Mouse (Mus musculus) heart, postnatal 36 days (tissue): ENCODE data around the gene Reep6. TPM values are rescaled to one million over a fixed set of nuclear protein-coding genes. Genes with fewer than 3 reads are reported as not detected.

Source experiments
- DNase-seq, 2 experiments: peaks; one replicate each; pipeline ENCODE4 v3.0.0; 2021 to 2022
- intact Hi-C: fragments of 180-260 bp; cut with DNase I; formaldehyde crosslinking; loops from one replicate; pipeline ENCODE4 v1.15.1; 2025
- total RNA-seq, 2 experiments: library from RNA; stranded (reverse); gene quantifications; 2 replicates each; pipeline ENCODE4 v1.2.3; 2021

Gene Reep6
- total RNA-seq = 1 to 10 TPM; 2.7 TPM

DNA sequence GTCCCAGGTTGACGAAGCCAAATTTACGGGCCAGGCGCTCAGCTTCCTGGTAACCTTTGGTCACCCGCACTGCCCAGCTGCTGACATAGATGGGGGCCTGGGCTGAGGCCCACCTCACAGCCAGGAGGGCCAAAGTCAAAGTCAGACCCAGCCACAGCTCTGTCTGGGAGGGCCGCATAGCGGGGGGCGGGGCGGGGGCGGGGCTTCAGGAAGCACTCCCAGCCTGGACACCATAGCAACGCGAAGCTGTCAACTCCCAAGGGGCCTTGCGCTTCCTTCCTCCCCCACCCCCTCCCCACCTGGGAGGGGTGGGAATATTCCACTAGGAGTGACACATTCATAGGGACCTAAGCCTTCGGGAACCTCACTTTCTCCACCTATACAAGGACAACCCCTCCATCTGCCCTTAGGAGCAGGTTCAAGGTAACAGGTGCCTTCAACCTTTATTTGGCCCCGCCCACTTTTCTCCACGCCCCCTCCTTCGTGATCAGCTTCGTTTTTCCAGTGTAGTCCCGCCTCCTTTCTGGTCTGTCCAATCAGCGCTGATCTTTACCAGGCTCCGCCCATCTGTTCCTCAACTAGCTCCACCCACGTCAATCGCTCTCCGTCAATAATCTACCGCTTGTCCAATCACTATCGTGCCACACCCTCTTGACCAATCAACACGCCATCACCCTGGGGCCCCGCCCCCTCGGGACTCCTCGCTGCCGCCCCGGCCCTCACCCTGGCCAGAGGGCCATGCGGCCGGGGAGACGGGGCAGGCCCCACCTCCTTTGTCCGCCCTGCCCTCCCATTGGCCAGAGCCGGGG, at the start of gene Reep6, which contains the start of gene Pcsk4:
TSS of gene Reep6 (plus strand) at position 681 of the 809 bp plus-strand sequence.
TSS of gene Pcsk4 (minus strand) at position 226 of the 809 bp plus-strand sequence.
- intact Hi-C loops = no loop called here
- DNase-seq = peak; percentile 85 to 86

GRCm38 (mm10) chr10:80281304-80281703, 48.4 kb upstream of the Reep6 start:
- DNase-seq = no peak
- intact Hi-C loops = no loop called here

GRCm38 (mm10) chr10:80281921-80282371, 47.8 kb upstream of the Reep6 start:
- intact Hi-C loops = no loop called here
- peak in 1 of 2 experiments; percentile 37 for DNase-seq

DNA sequence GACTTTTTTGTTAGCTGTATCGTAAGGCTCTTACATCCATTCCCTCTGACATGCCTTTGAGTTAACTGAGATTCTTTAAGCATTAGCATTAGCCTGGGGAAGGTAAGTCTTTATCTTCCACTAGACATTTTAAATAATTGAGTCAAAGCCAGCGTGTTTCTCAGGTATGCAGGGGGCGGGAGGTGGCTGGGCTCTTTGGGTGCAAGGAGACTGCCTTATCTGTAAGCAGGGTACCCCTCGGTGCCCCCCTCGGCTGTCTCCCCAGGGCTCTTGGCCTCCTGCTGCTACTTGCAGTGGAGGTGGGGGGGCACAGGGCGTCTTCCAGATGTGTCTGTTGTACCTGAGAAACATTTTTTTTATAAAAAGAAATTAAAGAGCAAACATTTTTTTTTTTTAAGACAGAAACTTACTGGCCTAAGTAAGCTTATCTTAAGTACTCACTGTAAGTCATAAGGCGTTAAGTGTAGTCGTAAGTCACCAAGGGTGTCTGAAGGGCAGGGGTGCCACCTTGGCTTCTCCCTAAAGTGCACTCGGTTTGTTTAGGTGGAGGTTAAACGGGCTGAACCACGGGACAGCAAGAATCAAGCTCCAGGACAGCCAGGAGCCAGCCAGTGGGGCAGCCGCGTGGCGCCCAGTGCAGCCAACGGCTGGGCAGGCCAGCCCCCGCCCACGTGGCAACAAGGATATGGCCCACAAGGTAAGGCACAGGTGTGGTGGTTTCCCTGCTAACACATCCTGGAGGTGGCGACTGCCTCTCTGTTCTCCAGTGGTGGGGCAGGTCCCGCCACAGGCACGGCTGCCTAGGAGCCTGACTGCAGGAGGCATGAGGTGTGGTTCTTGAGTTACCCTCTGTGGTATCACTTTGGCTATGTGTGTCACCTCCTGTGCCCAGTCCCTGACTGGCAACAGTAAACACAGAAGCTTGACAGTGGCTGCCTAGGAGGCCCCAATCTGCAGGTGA, 47.0 kb upstream of the Reep6 start:
- intact Hi-C loops = no loop called here
- no peak for DNase-seq

DNA sequence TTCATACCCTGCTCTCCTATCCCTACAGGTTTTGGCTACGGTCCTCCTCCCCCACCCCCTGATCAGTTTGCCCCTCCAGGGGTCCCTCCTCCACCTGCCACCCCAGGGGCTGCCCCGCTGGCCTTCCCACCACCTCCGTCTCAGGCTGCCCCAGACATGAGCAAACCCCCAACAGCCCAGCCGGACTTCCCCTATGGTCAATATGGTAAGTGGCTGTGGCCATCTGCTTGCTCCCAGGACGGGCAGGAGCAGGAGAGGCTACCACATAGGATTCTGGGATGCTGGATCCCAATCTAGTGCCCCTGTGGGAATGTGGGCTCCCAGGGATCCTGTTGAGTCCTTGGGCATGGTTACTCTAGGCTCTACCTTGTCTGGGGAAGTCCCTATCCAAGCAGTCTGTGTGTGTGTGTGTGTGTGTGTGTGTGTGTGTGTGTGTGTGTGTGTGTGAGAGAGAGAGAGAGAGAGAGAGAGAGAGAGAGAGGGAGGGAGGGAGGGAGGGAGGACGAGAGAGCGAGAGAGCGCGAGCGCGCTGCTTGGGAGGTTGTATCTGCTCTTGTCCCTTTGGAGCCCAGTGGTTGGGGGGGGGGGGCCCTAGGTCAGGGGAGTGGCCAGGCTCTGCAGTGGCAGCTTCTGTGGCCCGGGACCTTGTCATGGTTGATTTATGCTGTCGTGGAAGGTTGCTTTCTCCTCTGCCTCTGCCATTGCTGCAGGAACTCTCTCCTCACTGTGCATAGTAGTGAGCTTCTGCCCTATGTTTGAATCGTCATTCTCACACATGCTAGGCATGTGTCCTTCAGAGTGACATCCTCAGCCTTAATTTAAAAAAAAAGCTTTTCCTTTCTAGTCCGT, 44.3 kb upstream of the Reep6 start:
- intact Hi-C loops = no loop called here
- DNase-seq = no peak

- intact Hi-C loops = no loop called here
- no peak for DNase-seq
These were observed 41.7 kb upstream of the Reep6 start for GRCm38 (mm10) chr10:80288097-80288496.

- intact Hi-C loops = no loop called here
- DNase-seq = no peak
These were observed 41.1 kb upstream of the Reep6 start for GRCm38 (mm10) chr10:80288657-80289056.

- intact Hi-C loops = no loop called here
- DNase-seq = peak; percentile 94
These were observed 37.3 kb upstream of the Reep6 start, which contains the start of gene Rps15 for GRCm38 (mm10) chr10:80292251-80293146. Gene Rps15 (plus strand): TSS chr10:80292453.

- intact Hi-C loops = no loop called here
- no peak for DNase-seq
These were observed 36.4 kb upstream of the Reep6 start for GRCm38 (mm10) chr10:80293325-80293724.

- intact Hi-C loops = loop anchor here (2.0 kb wide), 1 partner anchor 26 kb away; the partner anchor contains the start of gene 2310011J03Rik
These were observed 35.4 kb upstream of the Reep6 start for GRCm38 (mm10) chr10:80294311-80294710.

GRCm38 (mm10) chr10:80294788-80295303, 34.9 kb upstream of the Reep6 start:
- intact Hi-C loops = loop anchor here (1.0 to 2.0 kb wide), 3 partner anchors 26 to 79 kb away; partner anchors contain the start of genes 2310011J03Rik and Adamtsl5

More at GRCm38 (mm10) chr10:80294311-80294710, 35.4 kb upstream of the Reep6 start:
- no peak for DNase-seq

DNA sequence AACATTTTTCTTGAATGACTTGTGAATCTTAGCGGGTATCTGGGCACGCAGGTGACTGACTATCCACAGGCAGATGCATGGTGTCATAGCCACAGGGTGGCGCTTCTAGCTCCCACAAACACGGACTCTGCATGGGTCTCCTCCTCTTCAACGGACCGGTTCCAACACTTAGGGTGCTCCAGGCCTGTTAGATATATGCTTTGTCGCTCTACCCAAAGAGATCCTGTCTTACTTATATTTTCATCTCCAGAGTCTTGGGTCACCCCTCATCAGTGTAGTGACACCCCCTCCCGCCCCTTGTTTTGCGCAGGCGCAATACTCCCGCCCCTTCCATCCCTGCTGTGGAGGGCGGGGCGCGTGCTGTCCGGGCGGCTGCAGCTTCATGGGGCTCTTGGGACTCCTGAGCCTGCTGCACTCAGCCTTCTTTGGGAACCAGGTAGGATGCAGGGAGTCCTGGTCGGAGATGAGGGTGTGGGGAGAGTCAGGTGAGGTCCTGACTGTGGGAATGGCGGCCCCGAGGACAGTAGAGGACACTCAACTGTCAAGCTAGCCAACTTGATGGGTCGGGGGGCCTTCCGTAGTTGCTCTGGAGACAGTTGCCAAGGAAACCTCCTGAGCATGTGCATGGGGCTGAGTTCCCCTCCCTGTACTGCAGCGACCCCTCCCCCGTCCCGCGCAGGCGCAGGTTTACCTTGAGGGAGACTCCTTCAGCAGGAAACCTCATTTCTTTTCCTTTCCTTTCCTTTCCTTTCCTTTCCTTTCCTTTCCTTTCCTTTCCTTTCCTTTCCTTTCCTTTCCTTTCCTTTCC, 33.9 kb upstream of the Reep6 start, which contains the start of gene Apc2:
TSS of gene Apc2 (plus strand) at position 360 of the 808 bp plus-strand sequence.
- intact Hi-C loops = loop anchor here (1.0 to 2.0 kb wide), 3 partner anchors 25 to 78 kb away; partner anchors contain the start of genes 2310011J03Rik and Adamtsl5
- peak; percentile 71 to 81 for DNase-seq

More at GRCm38 (mm10) chr10:80294788-80295303, 34.9 kb upstream of the Reep6 start:
- no peak for DNase-seq

DNA sequence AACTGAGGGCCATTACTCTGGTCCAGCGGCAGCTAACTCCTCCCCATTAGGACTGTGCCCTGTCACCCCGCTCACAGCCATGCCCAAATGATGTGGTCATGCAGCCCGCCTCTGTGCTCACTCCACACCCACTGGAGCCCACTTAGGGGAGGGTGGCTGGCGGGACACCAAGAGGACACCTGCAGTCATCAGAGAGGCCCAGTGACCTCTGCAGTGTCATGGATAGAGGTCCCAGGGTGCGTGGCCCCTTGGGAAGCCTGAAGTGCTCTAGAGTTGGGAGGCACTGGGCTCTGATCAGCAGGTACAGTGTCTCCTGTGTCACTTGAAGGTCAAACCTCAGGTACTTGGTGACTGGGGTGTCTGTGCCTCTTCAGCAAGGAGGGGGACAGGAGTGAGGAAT, 32.9 kb upstream of the Reep6 start:
- DNase-seq = no peak
- intact Hi-C loops = no loop called here

DNA sequence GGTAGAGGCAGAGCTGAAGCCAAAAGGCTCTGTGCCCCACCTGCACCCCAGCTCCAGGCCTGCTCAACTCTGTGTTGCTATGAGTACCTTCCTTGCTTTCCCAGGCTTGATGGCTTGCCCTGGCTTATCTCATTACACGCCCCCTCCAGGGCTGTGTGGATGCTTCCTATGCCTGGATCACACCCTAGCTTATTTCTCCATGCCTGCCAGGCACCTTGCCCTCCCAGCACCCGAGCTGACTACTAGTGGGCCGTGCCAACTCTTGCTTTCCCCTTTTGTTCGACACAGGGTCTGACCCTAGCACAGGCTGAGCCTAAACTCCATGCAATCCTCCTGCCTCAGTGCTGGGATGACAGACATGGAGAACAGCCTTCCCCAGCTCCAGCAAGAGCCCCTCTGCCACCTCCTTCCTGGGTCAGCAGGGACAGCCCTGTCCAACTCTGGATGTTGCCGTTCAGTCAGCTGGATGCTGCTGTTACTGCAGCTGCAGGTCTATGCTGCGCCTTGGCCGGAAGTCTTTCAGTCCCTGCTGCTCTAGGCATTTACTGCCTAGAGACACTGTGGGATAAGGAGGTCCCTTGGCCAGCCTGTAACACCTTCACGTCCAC, 32.1 kb upstream of the Reep6 start:
- intact Hi-C loops = no loop called here

DNA sequence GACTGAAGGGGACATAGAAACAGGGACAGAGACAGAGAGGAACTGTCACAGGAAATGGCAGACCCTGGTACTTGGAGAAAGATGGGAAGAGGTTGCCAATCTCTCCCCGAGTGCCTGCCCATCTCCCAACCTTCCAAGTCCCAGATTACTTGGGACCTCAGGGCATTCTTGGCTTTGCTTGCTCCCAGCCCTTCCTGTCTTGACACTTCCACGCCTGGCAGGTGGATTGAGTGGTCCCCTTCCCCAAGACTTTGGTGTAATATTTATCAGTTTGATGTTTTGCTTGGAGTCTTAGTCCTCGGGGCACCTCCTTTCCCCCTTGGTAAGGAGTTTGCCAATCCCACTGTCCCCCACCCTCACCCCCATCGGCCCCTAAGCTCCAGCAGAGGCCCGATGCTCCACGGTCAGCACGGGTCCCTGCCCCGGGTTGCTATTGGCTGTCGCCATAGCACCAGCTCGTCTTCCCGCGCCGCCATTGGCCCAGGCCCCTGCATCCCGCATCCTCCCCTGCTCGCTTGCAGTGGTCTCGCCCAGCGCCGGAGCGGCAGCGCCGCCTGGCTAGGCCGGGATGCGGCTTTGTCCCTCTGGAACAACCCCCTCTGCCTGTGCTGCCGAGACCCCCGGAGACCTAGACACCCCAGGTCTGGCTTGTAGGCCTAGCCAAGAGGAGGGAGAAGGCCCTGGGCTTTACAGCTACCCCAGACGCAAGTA, 31.0 kb upstream of the Reep6 start:
- intact Hi-C loops = no loop called here
- peak in 1 of 2 experiments; percentile 46 for DNase-seq

More for the DNA sequence above, 32.1 kb upstream of the Reep6 start:
- no peak for DNase-seq

- no peak for DNase-seq
- intact Hi-C loops = no loop called here
These were observed 30.5 kb upstream of the Reep6 start for GRCm38 (mm10) chr10:80299301-80299700.
